Mouse (Mus musculus): ENCODE measurements at regions not wholly inside any gene's neighbourhood (a gene's known extent, or its start where the extent isn't known, plus 50 kb on each side); places are given as distances from the start of the nearest gene placed in this dataset.

- DNase-seq (ENCODE audit: low read depth), result no peak
These were observed 133.6 kb downstream of the Papss1 start for GRCm38 (mm10) chr3:131698070-131698750.

GRCm38 (mm10) chr3:131703134-131703533, 138.6 kb downstream of the Papss1 start:
- no peak for DNase-seq (ENCODE audit: low read depth)

GRCm38 (mm10) chr3:131713532-131713931, 149.0 kb downstream of the Papss1 start:
- no peak for DNase-seq (ENCODE audit: low read depth)

- DNase-seq (ENCODE audit: low read depth), result no peak
These were observed 154.2 kb downstream of the Papss1 start for GRCm38 (mm10) chr3:131718761-131719160.

GRCm38 (mm10) chr3:131728618-131729017, 164.1 kb downstream of the Papss1 start:
- no peak for DNase-seq (ENCODE audit: low read depth)

- DNase-seq (ENCODE audit: low read depth), result no peak
These were observed 169.7 kb downstream of the Papss1 start for GRCm38 (mm10) chr3:131734226-131734625.

- DNase-seq (ENCODE audit: low read depth), result no peak
These were observed 172.9 kb downstream of the Papss1 start for GRCm38 (mm10) chr3:131737461-131737860.

GRCm38 (mm10) chr3:131737953-131738598, 173.5 kb downstream of the Papss1 start:
- DNase-seq (ENCODE audit: low read depth), result no peak

- DNase-seq (ENCODE audit: low read depth), result no peak
These were observed 191.0 kb downstream of the Papss1 start for GRCm38 (mm10) chr3:131755537-131755936.

- no peak for DNase-seq (ENCODE audit: low read depth)
These were observed 191.6 kb downstream of the Papss1 start for GRCm38 (mm10) chr3:131756126-131756525.

- no peak for DNase-seq (ENCODE audit: low read depth)
These were observed 205.4 kb downstream of the Papss1 start for GRCm38 (mm10) chr3:131769976-131770375.

GRCm38 (mm10) chr3:131770486-131770885, 205.9 kb downstream of the Papss1 start:
- no peak for DNase-seq (ENCODE audit: low read depth)

GRCm38 (mm10) chr3:131771863-131772546, 207.4 kb downstream of the Papss1 start:
- no peak for DNase-seq (ENCODE audit: low read depth)

GRCm38 (mm10) chr3:131772593-131772992, 208.0 kb downstream of the Papss1 start:
- no peak for DNase-seq (ENCODE audit: low read depth)

- no peak for DNase-seq (ENCODE audit: low read depth)
These were observed 210.9 kb downstream of the Papss1 start for GRCm38 (mm10) chr3:131775431-131775830.

GRCm38 (mm10) chr3:131776650-131777049, 212.1 kb downstream of the Papss1 start:
- no peak for DNase-seq (ENCODE audit: low read depth)

GRCm38 (mm10) chr3:131779803-131780202, 215.2 kb downstream of the Papss1 start:
- DNase-seq (ENCODE audit: low read depth), result no peak

- DNase-seq (ENCODE audit: low read depth), result no peak
These were observed 221.0 kb downstream of the Papss1 start for GRCm38 (mm10) chr3:131785524-131785923.

GRCm38 (mm10) chr3:131788321-131788720, 223.8 kb downstream of the Papss1 start:
- no peak for DNase-seq (ENCODE audit: low read depth)

- no peak for DNase-seq (ENCODE audit: low read depth)
These were observed 224.6 kb downstream of the Papss1 start for GRCm38 (mm10) chr3:131789177-131789576.

GRCm38 (mm10) chr3:131794056-131794455, 229.5 kb downstream of the Papss1 start:
- DNase-seq (ENCODE audit: low read depth), result no peak

- no peak for DNase-seq (ENCODE audit: low read depth)
These were observed 230.8 kb downstream of the Papss1 start for GRCm38 (mm10) chr3:131795108-131796005.

All from induced T-regulatory cell, adult 2 months (primary cell).